Mouse (Mus musculus) testis, adult 2 months (tissue): ENCODE data around the gene Mboat7.

Experiments
- CTCF ChIP-seq: fragments of 200-500 bp; IDR thresholded peaks from 2 replicates; pipeline ENCODE4 v1.5.1; 2012; ENCODE audit warnings: low read depth, mild to moderate bottlenecking, inconsistent platforms, low read length, moderate library complexity; ENCODE audit not compliant: control insufficient read depth, insufficient read depth, insufficient replicate concordance
- POLR2A ChIP-seq: fragments of 200-500 bp; IDR thresholded peaks from 2 replicates; pipeline ENCODE4 v1.6.1; 2012; ENCODE audit warnings: low read depth, mild to moderate bottlenecking, inconsistent platforms, low read length, moderate library complexity; ENCODE audit not compliant: control insufficient read depth

- TF ChIP-seq CTCF (no peak), POLR2A (no peak)
Observed at GRCm38 (mm10) chr7:3684698-3685097, 8.6 kb downstream of the Mboat7 start.
